Mouse (Mus musculus) fat pad, adult 2 months (tissue): ENCODE data around the gene Cd3eap.
A peak's percentile ranks its signal among the peaks of the same experiment; 100 is the strongest.

ENCODE experiments used
- DNase-seq: peaks from one replicate; pipeline ENCODE4 v3.0.0-alpha.2; 2011; ENCODE audit warnings: low read depth, low spot score; ENCODE audit errors: extremely low read depth

The Cd3eap gene

DNA sequence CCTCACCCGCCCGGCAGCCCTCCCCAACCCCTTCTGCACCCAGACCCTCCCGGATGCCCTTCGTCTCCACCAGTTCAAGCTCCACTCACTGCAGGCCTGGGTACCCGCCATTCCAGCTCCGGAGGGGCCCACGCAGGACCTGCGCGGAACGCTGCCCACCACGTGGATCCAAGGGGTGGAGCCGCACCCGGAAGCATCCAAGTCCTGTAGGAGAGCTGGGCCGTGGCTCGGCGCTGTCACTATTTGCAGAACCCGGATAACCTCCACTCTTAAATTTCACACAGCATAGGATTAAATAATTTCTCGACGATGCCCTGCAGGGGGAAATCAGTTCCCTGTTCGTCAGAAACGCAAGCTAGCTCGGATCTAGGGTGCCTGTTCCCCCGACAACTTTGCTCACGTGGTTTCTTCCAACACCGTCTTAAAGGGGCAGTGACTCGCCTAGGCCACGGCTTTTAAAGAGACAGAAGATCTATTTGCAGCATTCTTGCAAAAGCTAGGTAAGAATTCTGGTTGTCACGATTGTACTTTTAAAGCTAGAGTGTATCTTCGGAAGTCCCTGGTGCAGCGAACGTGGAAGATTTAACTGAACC lies at the start of gene Cd3eap, which contains the start of gene Ppp1r13l:
Cd3eap (minus strand) TSS at position 185 of the 593 bp plus-strand sequence.
Ppp1r13l (plus strand) TSS at position 451 of the 593 bp plus-strand sequence.
- no peak for DNase-seq

DNA sequence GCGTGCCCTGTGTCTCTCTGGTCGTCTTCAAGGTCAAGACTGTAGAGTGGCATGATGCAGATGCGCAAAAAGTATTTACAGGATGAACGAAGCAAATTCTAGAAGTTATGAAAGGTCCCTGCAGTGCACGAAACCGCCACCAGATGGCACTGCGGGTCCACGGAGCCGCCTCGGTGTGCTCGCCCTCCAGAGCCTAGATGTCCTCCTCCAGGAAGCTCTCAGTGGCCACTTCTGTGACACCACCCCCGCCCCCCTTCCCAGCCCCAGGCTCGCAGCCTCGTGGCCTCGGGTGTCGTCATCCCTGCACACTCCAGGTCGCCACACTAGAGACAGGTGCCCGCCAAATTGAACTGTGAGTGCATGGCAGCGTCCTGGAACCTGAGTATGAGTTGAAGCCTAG lies 46.1 kb upstream of the Cd3eap start:
- DNase-seq = no peak

DNA sequence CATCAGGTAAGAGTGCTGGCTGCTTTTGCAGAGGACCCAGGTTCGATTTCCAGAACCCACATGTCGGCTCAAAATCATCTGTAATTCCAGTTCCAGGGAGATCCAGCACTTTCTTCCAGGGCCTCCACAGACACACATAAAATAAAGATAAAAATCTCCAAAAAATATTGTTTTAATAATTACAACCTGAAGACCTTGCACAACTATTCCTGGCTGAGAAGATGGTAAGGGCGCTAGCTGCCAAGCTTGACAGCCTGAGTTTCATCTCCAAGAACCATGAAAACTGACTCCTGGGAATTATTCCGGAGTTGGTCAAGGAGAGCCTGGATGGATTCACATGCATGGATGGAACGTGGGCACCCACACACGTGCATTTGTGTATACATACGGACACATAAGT lies 45.2 kb upstream of the Cd3eap start, which contains the start of gene Ckm:
Ckm (plus strand) TSS at position 301 of the 400 bp plus-strand sequence.
- DNase-seq = no peak

DNA sequence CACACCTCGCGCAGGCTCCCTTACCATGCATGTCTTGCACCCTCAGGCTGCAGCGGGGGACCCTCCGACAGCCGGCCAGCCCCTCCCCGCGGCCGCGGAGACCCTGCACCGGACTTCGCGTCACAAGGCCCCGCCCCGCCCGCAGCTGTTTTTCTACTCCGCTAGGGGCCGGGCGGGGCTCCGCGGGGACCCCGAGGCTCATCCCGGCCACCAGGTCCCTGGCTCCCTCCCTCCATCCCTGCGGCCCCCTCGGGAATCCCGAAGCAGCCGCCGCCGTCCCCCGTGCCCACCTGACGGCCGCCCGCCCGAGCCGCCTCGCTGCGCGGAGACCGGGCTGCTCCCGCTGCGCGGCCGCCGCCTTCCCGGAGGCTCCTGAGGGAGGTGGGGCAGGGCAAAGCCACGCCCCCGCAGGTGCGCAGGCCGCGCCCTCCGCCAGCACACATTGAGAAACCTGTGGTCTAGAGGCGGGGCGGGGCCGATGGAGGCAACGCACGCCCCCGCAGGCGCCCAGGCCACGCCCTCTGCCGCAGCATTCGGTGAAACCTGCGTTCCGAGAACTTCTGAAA lies 44.5 kb upstream of the Cd3eap start, which contains the start of gene Klc3:
Klc3 (minus strand) TSS at position 374 of the 566 bp plus-strand sequence.
- DNase-seq = no peak

DNA sequence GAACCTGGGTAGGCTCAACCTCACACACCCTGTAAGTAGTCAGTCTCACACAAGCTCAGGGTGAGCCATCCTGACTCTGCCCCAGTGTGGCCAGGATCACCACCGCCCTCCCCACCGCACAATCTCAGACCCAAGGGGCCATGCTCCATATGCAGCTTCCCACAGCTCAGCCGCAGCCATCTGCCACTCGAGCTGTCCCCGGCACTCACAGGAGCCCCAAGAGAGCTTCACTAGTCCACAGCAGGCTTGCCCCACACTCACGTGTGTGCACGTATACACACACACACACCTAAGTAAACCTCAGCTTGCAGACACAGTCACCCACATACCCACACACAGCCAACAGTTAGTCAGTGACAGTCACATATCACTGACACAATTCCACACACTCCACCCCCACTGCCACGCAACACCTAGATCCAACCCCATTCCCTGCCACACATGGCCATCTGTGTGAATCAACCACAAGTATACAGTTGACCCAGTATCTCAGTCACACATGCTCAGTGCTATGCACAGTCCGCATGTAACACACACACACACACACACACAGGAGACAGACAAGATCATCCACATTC lies 43.3 kb upstream of the Cd3eap start:
- no peak for DNase-seq

DNA sequence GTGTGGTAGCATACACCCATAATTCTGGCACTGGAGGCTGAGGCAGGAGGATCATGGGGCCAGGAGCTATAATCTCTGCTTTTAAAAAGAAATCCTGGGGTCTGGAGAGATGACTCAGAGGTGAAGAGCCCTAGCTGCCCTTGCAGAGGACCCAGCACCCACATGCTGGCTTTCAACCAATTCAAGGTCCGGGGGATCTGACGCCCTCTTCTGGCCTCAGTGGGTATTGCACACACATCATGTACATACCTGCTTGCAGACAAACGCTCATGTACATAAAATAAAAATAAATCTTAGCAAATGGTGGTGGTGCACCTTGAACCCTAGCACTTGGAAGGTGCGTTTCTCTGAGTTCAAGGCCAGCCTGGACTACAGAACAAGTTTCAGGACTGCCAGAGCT lies 41.7 kb upstream of the Cd3eap start:
- no peak for DNase-seq

DNA sequence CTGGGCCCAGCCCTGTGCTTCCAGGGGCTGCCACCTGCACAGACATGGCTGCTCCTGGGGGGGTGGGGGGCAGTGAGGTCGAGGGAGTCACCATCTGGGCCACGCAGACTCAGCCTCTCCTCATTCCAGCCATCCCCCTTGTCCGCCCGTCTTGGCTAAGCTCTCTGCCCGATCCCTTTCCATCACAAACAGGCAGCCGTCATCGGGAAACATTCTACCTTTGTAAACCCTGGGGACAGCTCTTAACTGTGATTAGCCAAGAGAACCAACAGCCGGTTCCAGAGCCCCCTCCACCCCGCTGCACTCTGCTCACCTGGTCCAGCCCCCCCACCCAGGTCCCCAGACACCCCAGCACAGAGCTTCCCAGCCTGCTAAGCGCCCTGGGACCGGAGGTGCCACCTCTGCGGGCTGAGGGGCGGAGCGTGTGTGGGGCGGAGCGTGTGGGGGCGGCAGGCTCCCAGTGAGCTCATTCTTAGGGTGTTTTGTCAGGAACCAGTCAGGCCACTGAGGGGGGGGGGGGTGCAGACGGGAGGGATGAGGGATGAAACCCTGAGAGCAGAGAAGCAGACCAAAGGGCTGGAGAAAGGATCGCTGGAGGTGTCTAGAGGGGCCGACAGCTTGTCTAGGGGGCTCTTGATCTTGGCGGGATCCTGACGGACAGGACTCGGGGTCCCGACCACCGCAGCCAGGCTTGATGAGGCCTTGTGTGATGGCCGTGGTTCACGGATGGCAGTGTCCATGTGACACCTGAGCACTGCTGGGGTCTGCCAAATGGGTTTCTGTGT lies 40.4 kb upstream of the Cd3eap start:
- no peak for DNase-seq

DNA sequence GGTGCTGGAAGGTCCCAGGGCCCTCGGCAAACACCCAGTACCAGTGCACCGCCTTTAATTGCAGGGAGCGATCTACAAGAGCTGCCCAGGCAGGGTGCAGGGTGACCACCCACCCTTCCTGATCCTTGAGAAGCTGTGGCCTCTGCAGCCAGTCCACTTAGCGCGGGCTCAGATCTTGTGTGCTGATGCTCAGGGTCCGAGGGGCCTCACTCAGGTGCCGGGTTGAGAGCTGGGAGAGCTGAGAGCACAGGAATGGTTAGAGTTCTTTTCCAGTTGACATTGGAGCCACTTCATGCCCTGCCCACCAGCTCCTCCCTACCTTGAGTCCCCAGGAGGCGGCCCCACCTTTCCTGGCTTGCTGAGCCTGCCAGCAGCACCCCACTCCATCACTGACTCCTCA lies 35.2 kb upstream of the Cd3eap start:
- DNase-seq = no peak

DNA sequence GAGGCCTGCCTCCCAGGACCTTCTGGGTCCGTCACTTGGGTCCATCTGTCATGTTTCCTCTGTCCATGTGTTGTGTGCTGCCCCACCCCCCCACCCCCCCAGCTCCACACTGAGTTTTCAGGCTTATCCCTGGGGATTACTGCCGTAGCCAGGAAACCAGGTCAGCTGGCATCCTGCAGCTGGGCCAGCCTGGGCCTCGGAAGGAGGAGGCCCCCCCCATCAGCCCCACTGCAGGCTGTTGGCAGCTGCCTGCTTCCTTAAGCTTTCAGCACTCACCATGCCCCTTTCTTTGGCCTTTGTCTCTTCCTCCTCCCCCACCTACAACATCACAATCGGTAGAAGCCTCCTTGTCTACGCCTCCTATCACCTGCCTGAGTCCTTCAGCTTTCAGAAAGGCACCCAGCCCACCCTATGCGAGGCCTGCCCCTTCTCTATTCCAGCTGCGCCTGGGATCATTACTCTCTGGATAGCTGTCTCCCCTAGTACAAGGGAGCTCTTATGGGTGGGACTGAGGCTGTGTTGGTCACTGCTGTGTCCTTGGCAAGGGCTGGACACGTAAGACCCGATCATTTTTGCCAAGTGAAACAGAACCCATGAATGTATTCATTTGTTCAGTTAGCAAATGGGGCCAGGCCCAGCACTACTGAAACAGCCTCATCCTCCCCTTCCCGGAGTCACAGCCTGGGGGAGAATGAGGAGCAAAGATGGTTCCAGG lies 29.6 kb upstream of the Cd3eap start:
- no peak for DNase-seq

DNA sequence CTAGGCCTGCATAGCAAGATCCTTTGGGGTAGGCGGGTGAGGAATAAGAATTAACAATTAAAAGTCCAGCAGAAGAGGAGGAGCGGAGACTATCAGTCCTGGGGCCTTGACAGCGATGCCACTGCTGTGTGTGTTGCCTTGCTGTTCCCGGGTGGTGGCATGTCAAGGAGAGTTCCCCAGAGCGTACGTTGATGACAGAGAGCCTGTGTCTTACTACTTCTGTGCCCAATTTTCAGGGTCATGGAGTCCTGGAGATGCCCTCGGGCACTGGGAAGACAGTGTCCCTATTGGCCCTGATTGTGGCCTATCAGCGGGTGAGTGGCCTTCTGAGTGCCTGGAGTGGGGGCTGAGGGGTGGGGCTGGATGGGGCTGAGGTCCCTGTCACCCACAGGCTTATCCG lies 24.4 kb upstream of the Cd3eap start:
- no peak for DNase-seq

DNA sequence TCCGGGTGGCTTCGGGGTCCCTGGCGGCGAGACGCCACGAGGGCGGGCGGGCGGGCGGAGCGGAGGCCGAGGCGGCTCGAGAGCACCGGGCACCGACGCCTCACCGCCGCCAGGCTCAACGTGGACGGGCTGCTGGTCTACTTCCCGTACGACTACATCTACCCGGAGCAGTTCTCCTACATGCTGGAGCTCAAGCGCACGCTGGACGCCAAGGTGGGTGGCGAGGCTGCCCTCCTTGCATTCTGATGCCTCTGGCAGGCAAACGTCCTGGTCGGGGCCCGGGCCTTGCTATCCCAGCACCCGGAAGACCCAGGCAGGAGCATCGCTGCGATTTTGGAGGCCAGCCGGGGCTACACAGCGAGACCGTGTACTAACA lies 22.9 kb upstream of the Cd3eap start:
- no peak for DNase-seq

DNA sequence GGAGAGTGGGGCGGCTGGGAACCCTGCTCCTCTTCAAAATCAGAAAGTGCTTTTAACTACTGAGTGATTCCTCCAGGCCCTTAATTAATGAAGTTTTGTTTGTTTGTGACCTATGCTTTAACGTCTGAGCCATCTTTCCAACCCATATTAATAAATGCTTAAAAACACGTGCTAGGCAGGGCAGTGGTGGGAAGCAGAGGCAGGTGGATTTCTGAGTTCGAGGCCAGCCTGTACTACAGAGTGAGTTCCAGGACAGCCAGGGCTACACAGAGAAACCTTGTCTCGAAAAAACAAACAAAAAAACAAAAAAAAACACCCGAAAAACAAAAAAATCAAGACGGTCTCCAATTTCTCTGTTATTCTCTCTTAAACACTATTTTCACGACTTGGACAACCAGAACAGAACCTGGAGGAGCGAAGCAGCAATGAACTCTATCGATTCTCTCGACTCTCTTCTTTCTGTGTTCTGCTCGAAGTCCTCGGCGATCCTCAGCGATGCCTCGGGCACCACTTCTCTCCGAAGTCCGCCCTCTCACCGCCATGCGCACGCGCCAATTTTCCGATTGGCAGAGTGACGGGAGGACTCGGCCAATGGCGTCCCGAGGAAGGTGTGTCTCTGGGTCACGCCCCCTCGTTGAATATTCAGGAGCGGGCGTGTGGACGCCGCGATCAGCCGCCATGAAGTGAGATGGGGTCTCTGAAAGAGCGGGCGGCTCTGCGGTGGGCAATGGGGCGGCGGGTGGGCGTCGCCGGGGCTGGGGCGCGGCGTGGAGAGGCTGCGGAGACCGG lies 22.3 kb upstream of the Cd3eap start, which contains the start of gene Ercc2:
Ercc2 (plus strand) TSS at position 634 of the 789 bp plus-strand sequence.
- DNase-seq = peak; percentile 92

DNA sequence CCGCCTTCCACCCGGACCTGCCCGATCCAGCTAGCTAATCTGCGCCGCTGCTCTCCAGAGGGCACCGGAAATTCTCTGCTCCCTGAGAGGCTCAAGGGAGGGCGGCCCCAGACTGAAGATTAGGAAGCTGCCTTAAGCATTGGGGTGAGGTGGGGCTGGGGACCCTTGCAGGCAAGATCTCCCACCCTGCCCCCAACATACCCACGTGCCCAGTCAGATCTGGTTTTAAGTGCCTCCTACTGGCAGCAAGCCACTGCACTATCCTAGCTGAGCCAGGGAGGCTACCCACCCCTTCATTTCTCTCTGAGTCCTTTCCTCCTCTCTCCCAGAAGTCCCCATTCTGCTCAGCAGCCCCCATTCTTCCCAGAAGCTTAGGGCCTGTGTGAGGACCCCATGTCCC lies 18.8 kb upstream of the Cd3eap start:
- DNase-seq = no peak

DNA sequence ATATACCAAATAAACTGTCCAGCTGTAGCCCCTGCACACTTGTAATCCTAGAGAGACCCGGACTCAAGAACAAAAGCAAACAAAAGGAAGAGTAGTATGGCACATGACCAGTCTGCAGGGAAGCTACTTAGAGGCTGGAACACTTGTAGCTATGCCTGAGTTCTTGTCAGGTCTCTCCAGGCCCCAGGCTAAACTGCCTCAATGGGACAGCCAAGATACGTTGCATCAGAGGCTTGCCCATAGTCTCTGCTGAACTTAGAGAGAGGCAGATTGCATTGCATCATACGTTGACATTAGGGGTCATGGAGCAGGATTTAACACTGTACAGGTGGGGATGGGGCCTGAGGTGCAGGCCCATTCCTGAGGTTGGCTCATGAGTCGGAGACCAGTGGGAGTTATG lies 16.7 kb upstream of the Cd3eap start:
- no peak for DNase-seq

DNA sequence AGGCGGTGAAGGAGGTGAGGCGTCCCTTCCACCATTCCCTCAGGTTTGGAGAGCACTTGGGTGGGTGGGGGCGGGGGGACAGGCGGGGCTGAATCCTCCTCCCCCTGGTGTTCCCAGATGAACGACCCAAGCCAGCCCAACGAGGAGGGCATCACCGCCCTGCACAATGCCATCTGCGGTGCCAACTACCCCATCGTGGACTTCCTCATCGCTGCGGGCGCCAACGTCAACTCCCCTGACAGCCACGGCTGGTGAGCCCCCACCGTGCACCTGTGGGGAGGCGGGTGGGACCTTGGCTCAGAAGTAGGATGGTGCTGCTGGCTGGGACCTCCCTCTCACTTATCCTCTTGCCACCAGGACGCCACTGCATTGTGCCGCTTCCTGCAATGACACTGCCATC lies 16.1 kb upstream of the Cd3eap start:
- DNase-seq = no peak

DNA sequence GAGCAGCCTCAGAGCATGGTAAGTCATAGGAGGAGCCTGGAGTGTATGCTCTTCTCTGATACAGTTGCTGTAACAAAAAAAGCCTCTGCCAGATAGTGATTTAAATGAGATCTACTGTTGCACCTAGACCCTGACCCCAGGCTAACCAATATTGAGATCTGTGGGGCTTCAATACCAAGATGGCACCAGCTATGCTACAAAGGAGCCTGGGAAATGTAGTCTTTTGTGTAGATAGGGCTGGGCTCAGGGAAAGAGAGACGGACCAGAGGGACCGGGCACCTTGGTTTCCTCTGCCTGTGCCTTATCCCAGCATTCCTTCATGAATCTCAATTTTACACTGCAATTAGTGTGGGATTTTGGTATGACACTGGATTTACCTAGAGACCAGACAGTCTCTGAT lies 14.1 kb upstream of the Cd3eap start:
- DNase-seq = no peak

DNA sequence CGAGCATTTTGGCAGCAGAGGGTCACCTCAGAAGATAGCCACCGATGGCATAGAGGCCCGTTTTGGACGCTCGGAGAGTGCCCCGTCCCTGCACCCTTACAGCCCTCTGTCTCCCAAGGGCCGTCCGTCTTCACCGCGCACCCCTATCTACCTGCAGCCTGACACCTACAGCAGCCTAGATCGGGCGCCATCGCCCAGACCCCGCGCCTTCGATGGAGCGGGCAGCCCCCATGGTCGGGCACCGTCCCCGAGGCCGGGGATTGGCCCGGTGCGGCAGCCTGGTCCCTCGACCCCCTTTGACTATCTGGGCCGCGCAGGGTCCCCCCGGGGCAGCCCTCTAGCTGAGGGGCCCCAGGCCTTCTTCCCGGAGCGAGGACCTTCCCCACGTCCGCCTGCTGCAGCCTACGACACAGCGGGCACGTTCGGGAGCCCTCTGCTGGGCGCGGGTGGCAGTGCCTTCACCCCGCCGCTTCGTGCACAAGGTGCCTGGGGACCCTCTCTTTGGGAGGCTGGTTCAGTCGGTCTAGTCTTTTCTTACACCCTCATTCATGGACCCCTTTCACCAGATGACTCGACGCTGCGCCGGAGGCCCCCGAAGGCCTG lies 10.6 kb upstream of the Cd3eap start:
- no peak for DNase-seq

DNA sequence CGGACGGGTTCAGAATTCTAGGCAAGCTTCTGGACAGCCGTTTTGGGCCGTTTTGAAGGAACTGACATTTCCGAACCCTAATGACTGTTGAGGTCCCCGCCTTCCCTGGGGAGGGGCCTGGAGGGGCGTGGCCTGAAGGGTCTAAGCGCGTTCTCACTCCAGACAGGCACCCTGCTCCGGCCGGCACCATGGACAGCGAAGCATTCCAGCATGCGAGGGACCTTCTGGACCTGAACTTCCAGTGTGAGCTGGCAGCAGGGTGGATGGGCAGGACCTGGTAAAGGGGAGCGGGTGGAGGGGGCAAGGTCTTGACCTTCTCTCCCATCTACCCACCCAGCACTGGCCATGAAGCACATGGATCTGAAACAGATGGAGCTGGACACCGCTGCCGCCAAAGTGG lies 9.1 kb upstream of the Cd3eap start:
- DNase-seq = no peak

DNA sequence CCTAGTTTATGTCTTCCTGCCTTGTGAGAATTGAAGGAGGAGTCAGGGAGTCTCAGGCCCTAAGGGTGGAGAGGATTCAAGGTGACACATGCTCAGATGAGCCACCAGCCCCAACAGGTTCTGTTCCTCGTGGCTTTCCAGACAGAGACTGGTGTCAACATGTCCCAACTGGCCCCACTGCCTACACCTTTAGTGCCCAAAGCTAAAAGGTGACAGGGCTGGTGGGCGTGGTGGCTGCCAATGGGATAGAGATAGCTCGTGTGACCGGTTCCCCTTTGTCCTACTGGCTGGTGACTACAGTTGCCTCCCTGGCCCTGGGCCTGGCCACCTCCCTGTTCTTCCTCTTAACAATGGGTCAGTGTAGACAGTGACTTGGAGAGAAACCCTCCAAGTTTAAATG lies 6.1 kb upstream of the Cd3eap start:
- peak; percentile 98 for DNase-seq

DNA sequence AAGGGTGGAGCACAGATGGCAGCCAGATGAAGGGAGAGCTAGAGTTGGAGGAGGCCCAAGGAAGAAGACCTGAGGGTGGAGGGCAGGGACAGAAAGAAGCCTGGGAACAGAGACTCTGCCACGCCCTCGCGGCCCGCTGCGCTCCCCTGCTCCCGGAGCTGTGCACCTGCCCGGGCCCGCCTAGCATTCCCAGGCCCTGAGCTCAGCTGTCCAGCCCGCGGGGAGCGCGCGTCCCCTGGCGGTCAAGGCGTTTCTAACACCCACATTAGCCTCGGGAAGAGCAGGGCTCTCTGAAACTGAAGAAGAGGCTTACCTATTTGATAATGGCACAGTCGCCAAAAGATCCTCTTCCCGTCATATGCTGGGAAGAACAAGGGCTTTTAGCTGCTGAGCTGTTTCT lies 4.6 kb upstream of the Cd3eap start:
- DNase-seq = no peak
